Mouse (Mus musculus) neural tube, embryonic 11.5 days (tissue): Measurements from ENCODE around the gene Epor. TPM values are rescaled to one million over a fixed set of nuclear protein-coding genes. Genes with fewer than 3 reads are reported as not detected.

ENCODE experiments used
- ATAC-seq: fragments of 200-750 bp; cut with Nextera tagmentation; 2 replicates; pipeline ENCODE4 v1.8.0; 2017; ENCODE audit warnings: moderate number of reproducible peaks, mild to moderate bottlenecking, moderate TSS enrichment, moderate library complexity; ENCODE audit not compliant: insufficient read depth, low FRiP score, low TSS enrichment
- DNase-seq: peaks from one replicate; pipeline ENCODE4 v3.0.0-alpha.2; 2015; ENCODE audit warnings: low spot score
- H3K27ac ChIP-seq: fragments of 300-500 bp; sonication (generic); 2 replicates; pipeline ENCODE4 v1.5.1; 2014; ENCODE audit warnings: low read depth, mild to moderate bottlenecking, low read length
- H3K27me3 ChIP-seq: fragments of 300-500 bp; sonication (generic); 2 replicates; pipeline ENCODE4 v1.6.1; 2014; ENCODE audit warnings: mild to moderate bottlenecking, low read length, mixed read lengths; ENCODE audit not compliant: control insufficient read depth, insufficient read depth
- H3K36me3 ChIP-seq: fragments of 300-500 bp; sonication (generic); 2 replicates; pipeline ENCODE4 v1.6.1; 2014; ENCODE audit warnings: mild to moderate bottlenecking, low read length, moderate library complexity, mixed read lengths; ENCODE audit not compliant: control insufficient read depth, insufficient read depth
- H3K4me1 ChIP-seq: fragments of 300-500 bp; sonication (generic); 2 replicates; pipeline ENCODE4 v1.6.1; 2014; ENCODE audit warnings: low read length, mixed read lengths; ENCODE audit not compliant: control insufficient read depth, insufficient read depth
- H3K4me2 ChIP-seq: fragments of 300-500 bp; sonication (generic); 2 replicates; pipeline ENCODE4 v1.6.1; 2014; ENCODE audit warnings: low read depth, mild to moderate bottlenecking, moderate library complexity
- H3K4me3 ChIP-seq: fragments of 300-500 bp; sonication (generic); 2 replicates; pipeline ENCODE4 v1.5.1; 2014; ENCODE audit warnings: low read depth, low read length
- H3K9ac ChIP-seq: fragments of 300-500 bp; sonication (generic); 2 replicates; pipeline ENCODE4 v1.6.1; 2014; ENCODE audit warnings: mild to moderate bottlenecking, low read length
- H3K9me3 ChIP-seq: fragments of 300-500 bp; sonication (generic); 2 replicates; pipeline ENCODE4 v1.6.1; 2016; ENCODE audit warnings: low read length; ENCODE audit not compliant: control insufficient read depth
- WGBS: fragments of 180-500 bp; shearing (Covaris S2); extraction: QIAGEN DNeasy Blood & Tissue Kit; methylation state at CpG from one replicate; pipeline ENCODE4 v1.1.7; 2014; 5-methylcytosine and 5-hydroxymethylcytosine counted together
- polyA plus RNA-seq: library from polyadenylated mRNA; unstranded; fragments of >200 nt; fragmentation: Nextera tagmentation; extraction: Ambion mirVana; gene quantifications from 2 replicates; pipeline ENCODE4 v1.2.1, GENCODE M21; 2014

Epor gene
- polyA plus RNA-seq, 1 experiment from 2014 or later, result 4.1 TPM

- Histone ChIP-seq H3K4me1 (no peaks in the 10 kb centered on the region), H3K27ac (no peak overlapping the region), H3K9me3 (no peaks in the 10 kb centered on the region), H3K4me2 (no peak overlapping the region), H3K36me3 (no peaks in the 10 kb centered on the region), H3K9ac (no peak overlapping the region), H3K27me3 (peaks cover 7% of the 10 kb centered on the region), H3K4me3 (no peak overlapping the region)
- DNase-seq (no peak), ATAC-seq (no peak)
- WGBS, result 83% methylated on average over 3 of the region's 3 CpGs
Observed at GRCm38 (mm10) chr9:21996178-21996867, 33.0 kb upstream of the Epor start.

GRCm38 (mm10) chr9:21992227-21992626, 28.9 kb upstream of the Epor start:
- Histone ChIP-seq H3K4me3 (no peak overlapping the region), H3K27me3 (peaks cover 48% of the 10 kb centered on the region), H3K36me3 (no peaks in the 10 kb centered on the region), H3K9me3 (no peaks in the 10 kb centered on the region), H3K9ac (no peak overlapping the region), H3K4me1 (peaks cover 16% of the 10 kb centered on the region), H3K4me2 (no peak overlapping the region), H3K27ac (no peak overlapping the region)
- DNase-seq (no peak), ATAC-seq (no peak)
- WGBS, result 85% methylated on average over 4 of the region's 4 CpGs

GRCm38 (mm10) chr9:21989230-21990110, 26.2 kb upstream of the Epor start, which contains the start of gene Rgl3:
Rgl3 (minus strand) TSS chr9:21989446.
- Histone ChIP-seq H3K27ac (no peak within 1 kb of the TSS), H3K36me3 (no peaks in the 10 kb centered on the region), H3K4me2 (peak within 1 kb of the TSS; percentile 77), H3K4me1 (peaks cover 16% of the 10 kb centered on the region), H3K9ac (peak within 1 kb of the TSS; percentile 50), H3K4me3 (peak within 1 kb of the TSS; percentile 42), H3K9me3 (no peaks in the 10 kb centered on the region), H3K27me3 (peaks cover 57% of the 10 kb centered on the region)
- DNase-seq, result peak; percentile 38
- ATAC-seq, result 0 out of 2 replicates have a peak, but pooled peaks have one; percentile 36
- under 1% methylated on average over 42 of the region's 42 CpGs for WGBS

- WGBS, result 1% methylated on average over 32 of the region's 32 CpGs
- ATAC-seq (no peak), DNase-seq (peak; percentile 53)
- peaks cover 16% of the 10 kb centered on the region for H3K4me1 ChIP-seq
- no peak overlapping the region for H3K27ac ChIP-seq
- H3K27me3 ChIP-seq, result peaks cover 57% of the 10 kb centered on the region
- no peaks in the 10 kb centered on the region for H3K9me3 ChIP-seq
- H3K36me3 ChIP-seq, result no peaks in the 10 kb centered on the region
- peak overlapping the region; percentile 42 for H3K4me3 ChIP-seq
- H3K9ac ChIP-seq, result peak overlapping the region; percentile 15; the same call in 1 of the 2 replicates
- H3K4me2 ChIP-seq, result peak overlapping the region; percentile 77
Observed at GRCm38 (mm10) chr9:21988421-21989101, 25.3 kb upstream of the Epor start.

GRCm38 (mm10) chr9:21987592-21988342, 24.5 kb upstream of the Epor start:
- H3K9ac ChIP-seq, result no peak overlapping the region
- peaks cover 16% of the 10 kb centered on the region for H3K4me1 ChIP-seq
- H3K4me3 ChIP-seq, result no peak overlapping the region
- DNase-seq (no peak), ATAC-seq (no peak)
- 7% methylated on average over 36 of the region's 36 CpGs for WGBS
- no peaks in the 10 kb centered on the region for H3K36me3 ChIP-seq
- no peaks in the 10 kb centered on the region for H3K9me3 ChIP-seq
- H3K27me3 ChIP-seq, result peaks cover 57% of the 10 kb centered on the region
- H3K4me2 ChIP-seq, result peak overlapping the region; percentile 77; the same call in 1 of the 2 replicates
- no peak overlapping the region for H3K27ac ChIP-seq

GRCm38 (mm10) chr9:21983911-21984310, 20.6 kb upstream of the Epor start:
- Histone ChIP-seq H3K4me1 (peaks cover 6% of the 10 kb centered on the region), H3K9ac (no peak overlapping the region), H3K36me3 (no peaks in the 10 kb centered on the region), H3K4me3 (no peak overlapping the region), H3K27ac (no peak overlapping the region), H3K9me3 (no peaks in the 10 kb centered on the region), H3K27me3 (peaks cover 27% of the 10 kb centered on the region), H3K4me2 (no peak overlapping the region)
- WGBS, result 37% methylated on average over 3 of the region's 3 CpGs
- no peak for DNase-seq
- no peak for ATAC-seq

- ATAC-seq, result no peak
- WGBS, result 87% methylated on average over 4 of the region's 4 CpGs
- H3K27ac ChIP-seq, result no peak overlapping the region
Observed at GRCm38 (mm10) chr9:21978398-21979128, 15.3 kb upstream of the Epor start.

More at GRCm38 (mm10) chr9:21978398-21979128, 15.3 kb upstream of the Epor start:
- no peak overlapping the region for H3K4me3 ChIP-seq
- no peaks in the 10 kb centered on the region for H3K4me1 ChIP-seq
- no peak for DNase-seq
- no peaks in the 10 kb centered on the region for H3K9me3 ChIP-seq
- no peaks in the 10 kb centered on the region for H3K36me3 ChIP-seq
- H3K9ac ChIP-seq, result no peak overlapping the region
- H3K27me3 ChIP-seq, result no peaks in the 10 kb centered on the region
- no peak overlapping the region for H3K4me2 ChIP-seq
